Mouse (Mus musculus): ENCODE results near the gene Ccser2. TPM values are rescaled to one million over a fixed set of nuclear protein-coding genes. Genes with fewer than 3 reads are reported as not detected.
"Not testable (repeated sequence)": the region's sequence is repeated elsewhere in the genome, so short reads cannot be mapped to it uniquely, and the experiment has no call there.

The Ccser2 gene
- polyA plus RNA-seq (2015; fragmentation: Nextera tagmentation; extraction: Ambion mirVana): 54.2 and 59.8 TPM in 2 replicates

DNA sequence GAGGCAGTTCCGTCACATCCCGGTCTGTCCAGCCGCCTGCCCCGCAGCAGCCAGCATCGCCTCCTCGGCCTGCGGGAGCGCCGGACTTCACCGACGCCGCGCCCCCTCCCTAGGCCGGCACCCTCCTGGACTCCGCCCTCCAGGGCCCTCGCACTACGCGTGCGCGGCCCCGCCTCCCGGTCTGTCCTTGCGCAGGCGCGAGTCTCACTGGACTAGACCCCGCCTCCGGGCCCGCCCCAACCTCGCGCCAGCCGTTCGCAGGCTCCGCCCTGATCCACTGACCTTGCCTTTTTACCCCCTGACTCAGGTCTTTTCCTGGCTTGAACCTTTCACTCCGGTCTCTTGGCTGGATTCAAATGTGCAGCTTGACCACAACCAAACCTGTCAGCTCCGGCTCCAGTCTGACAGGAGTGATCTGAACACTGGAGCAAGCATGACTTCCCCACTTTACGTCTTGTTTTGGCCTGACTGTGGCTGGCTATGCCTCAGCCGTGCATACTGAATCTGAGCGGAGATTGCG is at the start of gene Ccser2:
Gene Ccser2 (minus strand): TSS at position 150 of the 520 bp plus-strand sequence.
- peak within 1 kb of the TSS; percentile 94 for H3K9ac ChIP-seq
- WGBS: under 1% methylated on average over 39 of the region's 39 CpGs
- peak within 1 kb of the TSS; percentile 57 for H3K4me2 ChIP-seq
- H3K27ac ChIP-seq: peak within 1 kb of the TSS; percentile 90
- H3K27me3 ChIP-seq: no peaks in the 10 kb centered on the region
- peaks cover 9% of the 10 kb centered on the region for H3K4me1 ChIP-seq (replicated peaks)
- H3K9me3 ChIP-seq (replicated peaks): no peaks in the 10 kb centered on the region
- peak; percentile 100 for ATAC-seq (replicated peaks; ENCODE audit: insufficient number of reproducible peaks, insufficient read depth, low FRiP score, low read depth)
- H3K36me3 ChIP-seq: no peaks in the 10 kb centered on the region
- peak within 1 kb of the TSS; percentile 89 for H3K4me3 ChIP-seq

- Histone ChIP-seq H3K9ac (no peak overlapping the region), H3K36me3 (no peaks in the 10 kb centered on the region), H3K9me3 (replicated peaks) (no peaks in the 10 kb centered on the region), H3K4me2 (no peak overlapping the region), H3K4me1 (replicated peaks) (no peaks in the 10 kb centered on the region), H3K27ac (no peak overlapping the region), H3K27me3 (no peaks in the 10 kb centered on the region), H3K4me3 (no peak overlapping the region)
- ATAC-seq (replicated peaks; ENCODE audit: insufficient number of reproducible peaks, insufficient read depth, low FRiP score, low read depth): no peak
- 28% methylated on average over 5 of the region's 5 CpGs for WGBS
Measured at GRCm38 (mm10) chr14:37015894-37016293, 47.3 kb upstream of the Ccser2 start.

GRCm38 (mm10) chr14:37013644-37014043 is 45.1 kb upstream of the Ccser2 start:
- H3K9ac ChIP-seq: no peak overlapping the region
- no peak overlapping the region for H3K4me3 ChIP-seq
- H3K27ac ChIP-seq: no peak overlapping the region
- H3K4me2 ChIP-seq: no peak overlapping the region
- no peaks in the 10 kb centered on the region for H3K9me3 ChIP-seq (replicated peaks)
- no peaks in the 10 kb centered on the region for H3K27me3 ChIP-seq
- 46% methylated on average over 3 of the region's 3 CpGs for WGBS
- no peaks in the 10 kb centered on the region for H3K36me3 ChIP-seq
- ATAC-seq (replicated peaks; ENCODE audit: insufficient number of reproducible peaks, insufficient read depth, low FRiP score, low read depth): no peak
- H3K4me1 ChIP-seq (replicated peaks): no peaks in the 10 kb centered on the region

GRCm38 (mm10) chr14:37009686-37010085 is 41.1 kb upstream of the Ccser2 start:
- ATAC-seq (replicated peaks; ENCODE audit: insufficient number of reproducible peaks, insufficient read depth, low FRiP score, low read depth): no peak
- H3K4me3 ChIP-seq: no peak overlapping the region
- H3K27ac ChIP-seq: no peak overlapping the region
- WGBS: 71% methylated on average over 2 of the region's 2 CpGs
- H3K4me2 ChIP-seq: no peak overlapping the region
- no peaks in the 10 kb centered on the region for H3K36me3 ChIP-seq
- H3K27me3 ChIP-seq: no peaks in the 10 kb centered on the region
- no peaks in the 10 kb centered on the region for H3K4me1 ChIP-seq (replicated peaks)
- no peaks in the 10 kb centered on the region for H3K9me3 ChIP-seq (replicated peaks)
- H3K9ac ChIP-seq: no peak overlapping the region

DNA sequence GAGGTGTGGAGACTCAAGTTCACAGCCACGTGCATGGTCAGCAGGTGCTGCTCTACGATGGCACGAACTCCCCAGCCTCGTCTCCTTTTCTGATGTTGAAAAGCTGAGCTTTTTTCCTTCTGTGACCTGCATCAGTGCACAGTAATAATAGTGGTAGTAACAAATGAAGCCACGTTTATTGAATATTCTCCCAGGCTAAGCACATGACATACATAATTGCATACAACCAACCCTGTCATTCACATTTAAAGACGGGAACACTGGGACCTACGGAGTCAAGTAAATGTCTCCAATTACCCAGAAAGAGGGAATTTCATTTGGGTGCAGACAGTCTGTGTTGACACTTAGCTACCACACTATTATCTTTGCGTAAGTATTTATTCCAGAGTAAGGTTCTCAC is 37.9 kb upstream of the Ccser2 start:
- no peak overlapping the region for H3K4me2 ChIP-seq
- no peak overlapping the region for H3K4me3 ChIP-seq
- H3K9ac ChIP-seq: no peak overlapping the region
- H3K27ac ChIP-seq: no peak overlapping the region
- no peaks in the 10 kb centered on the region for H3K4me1 ChIP-seq (replicated peaks)
- H3K27me3 ChIP-seq: no peaks in the 10 kb centered on the region
- 72% methylated on average over 8 of the region's 8 CpGs for WGBS
- no peak for ATAC-seq (replicated peaks; ENCODE audit: insufficient number of reproducible peaks, insufficient read depth, low FRiP score, low read depth)
- H3K9me3 ChIP-seq (replicated peaks): no peaks in the 10 kb centered on the region
- no peaks in the 10 kb centered on the region for H3K36me3 ChIP-seq

DNA sequence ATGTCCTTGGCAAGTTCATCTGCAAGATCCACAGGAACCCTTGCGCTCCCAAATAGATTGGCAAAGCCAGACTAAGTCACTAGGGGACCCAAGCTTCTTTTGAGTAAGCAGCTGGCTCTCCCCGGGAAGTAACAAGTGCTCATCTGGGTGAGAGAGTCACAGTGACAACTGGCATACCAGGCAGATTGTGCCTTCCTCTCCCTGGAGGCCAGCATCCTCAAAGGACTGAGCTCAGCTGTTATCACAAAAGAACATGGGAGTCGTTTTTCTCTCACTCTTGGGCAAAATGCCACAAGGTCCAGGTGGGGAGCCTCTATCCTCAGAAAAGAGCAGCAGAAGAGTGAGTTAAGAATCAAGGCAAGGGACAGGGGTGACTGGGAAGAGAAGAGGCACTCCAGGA is 37.3 kb upstream of the Ccser2 start:
- H3K9ac ChIP-seq: no peak overlapping the region
- no peak overlapping the region for H3K27ac ChIP-seq
- no peak for ATAC-seq (replicated peaks; ENCODE audit: insufficient number of reproducible peaks, insufficient read depth, low FRiP score, low read depth)
- H3K4me3 ChIP-seq: no peak overlapping the region
- 19% methylated on average over 3 of the region's 3 CpGs for WGBS
- no peaks in the 10 kb centered on the region for H3K4me1 ChIP-seq (replicated peaks)
- no peaks in the 10 kb centered on the region for H3K36me3 ChIP-seq
- no peaks in the 10 kb centered on the region for H3K9me3 ChIP-seq (replicated peaks)
- H3K4me2 ChIP-seq: no peak overlapping the region
- no peaks in the 10 kb centered on the region for H3K27me3 ChIP-seq

DNA sequence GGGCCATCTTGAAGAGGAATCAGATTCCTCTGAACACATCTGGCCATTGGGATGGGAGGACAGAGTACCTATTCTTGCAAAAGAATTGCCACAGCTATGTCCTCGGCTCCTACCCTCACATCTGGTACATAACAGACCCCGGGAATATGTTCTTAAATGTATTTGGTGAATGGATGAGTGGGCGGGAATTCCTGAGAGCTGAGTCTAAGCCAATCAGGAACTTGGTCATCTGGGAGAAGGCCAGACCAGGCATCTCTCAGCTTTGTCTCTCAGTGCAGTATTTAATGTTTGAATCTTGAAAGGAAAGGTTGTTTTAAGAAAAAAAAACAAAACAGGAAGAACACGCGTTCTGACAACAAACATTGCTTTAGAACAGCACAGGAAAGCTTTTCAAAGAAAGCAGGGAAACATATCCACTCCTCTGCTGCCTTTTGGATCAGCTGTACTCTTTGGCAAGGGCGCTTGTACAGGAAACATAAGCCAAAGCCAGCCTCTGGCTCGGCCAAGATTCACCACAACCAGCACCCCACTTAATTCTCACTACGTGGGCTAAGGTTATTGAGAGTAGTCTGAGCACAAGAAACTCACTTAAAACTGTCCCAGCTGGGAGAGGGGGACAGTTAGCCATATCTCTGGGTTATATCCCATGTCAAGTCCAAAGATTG is 35.0 kb upstream of the Ccser2 start:
- WGBS: 67% methylated on average over 8 of the region's 8 CpGs
- Histone ChIP-seq H3K4me3 (no peak overlapping the region), H3K36me3 (no peaks in the 10 kb centered on the region), H3K4me1 (replicated peaks) (no peaks in the 10 kb centered on the region), H3K27me3 (no peaks in the 10 kb centered on the region), H3K27ac (no peak overlapping the region), H3K4me2 (no peak overlapping the region), H3K9me3 (replicated peaks) (no peaks in the 10 kb centered on the region), H3K9ac (no peak overlapping the region)
- ATAC-seq (replicated peaks; ENCODE audit: insufficient number of reproducible peaks, insufficient read depth, low FRiP score, low read depth): no peak

GRCm38 (mm10) chr14:37002852-37003251 is 34.3 kb upstream of the Ccser2 start:
- no peaks in the 10 kb centered on the region for H3K4me1 ChIP-seq (replicated peaks)
- H3K27me3 ChIP-seq: no peaks in the 10 kb centered on the region
- no peaks in the 10 kb centered on the region for H3K9me3 ChIP-seq (replicated peaks)
- H3K9ac ChIP-seq: no peak overlapping the region
- no peak overlapping the region for H3K4me3 ChIP-seq
- H3K36me3 ChIP-seq: no peaks in the 10 kb centered on the region
- no peak overlapping the region for H3K4me2 ChIP-seq
- H3K27ac ChIP-seq: no peak overlapping the region
- 68% methylated on average over 2 of the region's 2 CpGs for WGBS
- no peak for ATAC-seq (replicated peaks; ENCODE audit: insufficient number of reproducible peaks, insufficient read depth, low FRiP score, low read depth)

- H3K9ac ChIP-seq; ATAC-seq (replicated peaks; ENCODE audit: insufficient number of reproducible peaks, insufficient read depth, low FRiP score, low read depth); H3K27me3 ChIP-seq; H3K36me3 ChIP-seq; H3K27ac ChIP-seq; H3K9me3 ChIP-seq (replicated peaks); H3K4me2 ChIP-seq; H3K4me3 ChIP-seq; H3K4me1 ChIP-seq (replicated peaks): not testable (repeated sequence)
- 64% methylated on average over 6 of the region's 6 CpGs for WGBS
Measured at GRCm38 (mm10) chr14:37000780-37001179, 32.2 kb upstream of the Ccser2 start.

DNA sequence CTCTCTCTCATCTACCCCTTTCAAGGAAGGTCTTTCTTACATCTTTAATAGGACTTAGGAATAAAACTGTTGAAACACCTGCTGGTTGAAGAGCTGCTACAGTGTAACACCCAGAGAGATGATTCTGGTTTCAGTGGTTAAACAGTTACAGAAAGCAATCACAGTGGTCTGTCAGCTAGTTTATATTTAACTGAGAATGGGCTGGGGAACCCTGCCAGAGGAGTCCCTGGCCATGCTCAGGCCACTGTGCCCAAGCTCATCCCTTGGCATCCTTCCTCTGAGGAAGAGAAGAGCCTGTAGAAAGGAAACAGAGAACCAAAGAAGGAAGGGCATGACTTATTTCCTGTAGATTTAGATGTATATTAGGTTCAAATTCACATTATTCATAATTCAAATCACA is 21.2 kb upstream of the Ccser2 start:
- Histone ChIP-seq H3K4me3 (no peak overlapping the region), H3K27ac (no peak overlapping the region), H3K9ac (no peak overlapping the region), H3K27me3 (no peaks in the 10 kb centered on the region), H3K4me1 (replicated peaks) (no peaks in the 10 kb centered on the region), H3K9me3 (replicated peaks) (no peaks in the 10 kb centered on the region), H3K36me3 (no peaks in the 10 kb centered on the region), H3K4me2 (no peak overlapping the region)
- no peak for ATAC-seq (replicated peaks; ENCODE audit: insufficient number of reproducible peaks, insufficient read depth, low FRiP score, low read depth)

DNA sequence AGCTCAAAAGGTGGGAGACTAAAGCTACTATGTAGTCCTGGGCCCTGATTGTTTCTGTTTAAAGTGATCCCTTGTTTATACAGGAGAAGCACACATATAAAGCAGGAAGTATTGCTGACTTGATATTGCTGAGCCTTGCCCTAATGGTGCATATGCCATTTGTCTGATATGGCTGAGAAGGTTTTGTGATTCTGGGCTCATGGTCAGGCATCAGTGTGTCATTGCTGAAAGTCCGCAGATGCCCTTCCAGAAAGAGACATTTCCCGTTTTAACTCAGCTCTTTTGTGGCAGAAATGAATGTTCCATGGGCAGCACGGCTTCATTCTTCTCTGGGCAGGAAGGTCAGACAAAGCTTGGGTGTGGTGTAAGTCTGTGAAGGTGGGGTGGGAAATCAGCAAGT is 17.1 kb upstream of the Ccser2 start:
- ATAC-seq (replicated peaks; ENCODE audit: insufficient number of reproducible peaks, insufficient read depth, low FRiP score, low read depth): no peak
- no peak overlapping the region for H3K4me3 ChIP-seq
- no peaks in the 10 kb centered on the region for H3K27me3 ChIP-seq
- no peaks in the 10 kb centered on the region for H3K9me3 ChIP-seq (replicated peaks)
- H3K9ac ChIP-seq: no peak overlapping the region
- no peaks in the 10 kb centered on the region for H3K36me3 ChIP-seq
- H3K4me2 ChIP-seq: no peak overlapping the region
- WGBS: 60% methylated on average over 3 of the region's 3 CpGs
- H3K27ac ChIP-seq: no peak overlapping the region
- no peaks in the 10 kb centered on the region for H3K4me1 ChIP-seq (replicated peaks)

DNA sequence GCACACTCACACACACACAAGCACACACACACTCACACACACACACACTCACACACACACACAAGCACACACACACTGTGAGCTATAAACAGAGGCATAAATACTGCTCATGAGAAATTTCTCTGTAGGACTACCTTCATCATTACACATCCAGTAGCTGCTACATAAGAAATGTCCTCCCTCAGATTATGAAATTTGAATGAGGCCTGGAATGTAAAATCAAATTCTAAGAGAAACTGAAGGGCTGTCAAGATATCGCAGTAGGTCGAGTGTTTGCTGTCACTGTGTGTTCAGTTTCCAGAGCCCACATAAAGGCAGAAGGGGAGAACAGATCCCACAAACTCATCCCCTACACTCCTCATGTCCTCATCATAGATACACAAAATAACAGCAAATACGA is 6.4 kb upstream of the Ccser2 start:
- Histone ChIP-seq H3K4me2 (no peak overlapping the region), H3K4me3 (no peak overlapping the region), H3K9ac (no peak overlapping the region), H3K27ac (no peak overlapping the region), H3K9me3 (replicated peaks) (no peaks in the 10 kb centered on the region), H3K4me1 (replicated peaks) (no peaks in the 10 kb centered on the region), H3K36me3 (no peaks in the 10 kb centered on the region), H3K27me3 (no peaks in the 10 kb centered on the region)
- WGBS: 77% methylated on average over 3 of the region's 3 CpGs
- no peak for ATAC-seq (replicated peaks; ENCODE audit: insufficient number of reproducible peaks, insufficient read depth, low FRiP score, low read depth)
